Mouse (Mus musculus) lung, adult 2 months (tissue): ENCODE results near the gene Ssr2.

Experiments
- CTCF ChIP-seq: fragments of 200-500 bp; IDR thresholded peaks from 2 replicates; pipeline ENCODE4 v1.5.1; 2011; ENCODE audit warnings: mild to moderate bottlenecking, low read length, control low read depth; ENCODE audit not compliant: insufficient read depth
- POLR2A ChIP-seq: fragments of 200-500 bp; IDR thresholded peaks from 2 replicates; pipeline ENCODE4 v1.6.1; 2011; ENCODE audit warnings: low read depth, mild to moderate bottlenecking, control low read depth, low read length, borderline replicate concordance; ENCODE audit errors: extremely low read depth

DNA sequence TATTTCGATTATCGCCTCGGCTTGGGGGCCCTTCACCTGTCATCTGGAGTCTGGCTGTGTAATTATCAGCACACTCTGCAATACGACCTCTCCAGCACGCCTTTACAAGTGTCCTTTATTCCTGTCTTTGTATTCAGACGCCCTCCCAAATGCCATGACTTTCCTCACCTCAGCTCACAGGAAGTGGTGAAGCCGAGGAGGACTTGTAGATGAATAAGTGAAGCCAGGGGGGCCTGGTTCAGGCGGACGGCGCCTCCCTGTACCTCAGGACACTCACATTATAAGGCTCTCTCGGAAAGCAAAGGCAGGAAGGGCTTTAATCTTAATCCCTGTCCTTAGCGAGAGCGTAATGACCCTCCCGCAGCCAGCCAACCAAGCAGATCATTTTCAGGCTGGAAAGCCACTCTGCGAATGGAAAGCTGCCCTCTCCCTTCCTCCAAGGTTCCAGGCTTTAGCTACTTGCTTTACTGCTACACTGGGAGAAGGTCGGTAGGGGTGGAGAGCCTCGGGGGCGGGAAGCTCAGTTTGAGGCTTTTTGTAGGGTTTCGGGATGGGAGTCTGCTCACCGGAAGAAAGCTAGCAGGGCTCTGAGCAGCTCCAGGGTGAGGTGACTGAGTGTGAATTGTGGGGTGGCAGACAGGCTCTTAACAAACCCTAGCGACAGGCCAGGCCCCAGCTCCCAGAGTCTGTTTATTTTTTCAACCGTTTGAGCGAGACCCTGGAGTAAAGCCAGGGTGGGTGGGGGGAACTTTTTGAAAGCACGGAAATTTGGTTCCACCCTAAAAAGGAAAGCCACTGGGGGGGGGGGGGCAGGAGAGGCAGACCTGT, 46.7 kb downstream of the Ssr2 start:
- TF ChIP-seq CTCF (no peak), POLR2A (peak; percentile 83; the same call in 1 of the 2 replicates)
